8 mouse cellular contexts compared by ENCODE assay signal in genomic region chr4:62360088-62360804, GRCm38 (mm10). TPM values are rescaled to one million over a fixed set of nuclear protein-coding genes. Genes with fewer than 3 reads are reported as not detected.
DNase-seq lines count a peak whose midpoint lies in the region; ATAC-seq and TF ChIP-seq lines count a peak whose summit lies in the region.

Fkbp15 (minus strand) TSS chr4:62360548.
Slc31a1 (plus strand) TSS chr4:62360727.

- ATAC-seq in heart, embryonic 11.5 days (replicated peaks; ENCODE audit: insufficient number of reproducible peaks, low FRiP score, low TSS enrichment): peak; percentile 99
- peak; percentile 100 for ATAC-seq in kidney, embryonic 16.5 days (ENCODE audit: low FRiP score, low TSS enrichment)

- peaks cover 34% of the 10 kb centered on the region for H3K79me3 ChIP-seq in C2C12 (ENCODE audit: low read depth)

- no peaks in the 10 kb centered on the region for H3K9me3 ChIP-seq in erythroblast, embryonic 14.5 days (ENCODE audit: control insufficient read depth, low read length)
- H3K9me3 ChIP-seq in heart, embryonic 11.5 days (replicated peaks; ENCODE audit: control insufficient read depth, low read length): no peaks in the 10 kb centered on the region
- no peaks in the 10 kb centered on the region for H3K9me3 ChIP-seq in kidney, embryonic 16.5 days (ENCODE audit: low read length)

- no peak for TF ChIP-seq CTCF in C2C12 (IDR thresholded peaks at IDR 0.05; ENCODE audit: control insufficient read depth, insufficient read depth, insufficient read length)
- no peak for TF ChIP-seq CTCF in brain, embryonic 14.5 days (IDR thresholded peaks at IDR 0.05; ENCODE audit: borderline replicate concordance, extremely low read depth, insufficient read depth, insufficient read length)
- TF ChIP-seq CTCF in liver, adult 2 months (IDR thresholded peaks at IDR 0.05; ENCODE audit: low read depth, low read length): no peak

- H3K27me3 ChIP-seq in C2C12 (ENCODE audit: control insufficient read depth, insufficient read depth, insufficient read length): no peaks in the 10 kb centered on the region
- H3K27me3 ChIP-seq in erythroblast, embryonic 14.5 days (ENCODE audit: control insufficient read depth): no peaks in the 10 kb centered on the region
- no peaks in the 10 kb centered on the region for H3K27me3 ChIP-seq in heart, embryonic 11.5 days (ENCODE audit: control insufficient read depth, insufficient read depth, low read length)
- H3K27me3 ChIP-seq in kidney, embryonic 16.5 days (ENCODE audit: insufficient read depth, low read length): no peaks in the 10 kb centered on the region
- no peaks in the 10 kb centered on the region for H3K27me3 ChIP-seq in liver, adult 2 months (ENCODE audit: control insufficient read depth, insufficient read depth, low read length)
- H3K27me3 ChIP-seq in myocyte (ENCODE audit: control insufficient read depth, insufficient read depth, insufficient read length): no peaks in the 10 kb centered on the region
- H3K27me3 ChIP-seq in splenic B cell, adult 2 months (ENCODE audit: control insufficient read depth, insufficient read depth, low read length, poor library complexity, severe bottlenecking): no peaks in the 10 kb centered on the region

- no peaks in the 10 kb centered on the region for H3K36me3 ChIP-seq in C2C12 (ENCODE audit: control insufficient read depth, insufficient read depth)
- H3K36me3 ChIP-seq in erythroblast, embryonic 14.5 days (ENCODE audit: control insufficient read depth): peaks cover 22% of the 10 kb centered on the region
- H3K36me3 ChIP-seq in heart, embryonic 11.5 days (ENCODE audit: control insufficient read depth, insufficient read depth, low read length): no peaks in the 10 kb centered on the region
- H3K36me3 ChIP-seq in kidney, embryonic 16.5 days (ENCODE audit: insufficient read depth, low read length): 0 out of 2 replicates have a peak, but pooled peaks cover 3% of the 10 kb centered on the region
- H3K36me3 ChIP-seq in liver, adult 2 months (ENCODE audit: control insufficient read depth, insufficient read depth, low read length): peaks cover 4% of the 10 kb centered on the region; the same call in 1 of the 2 replicates
- H3K36me3 ChIP-seq in myocyte (ENCODE audit: control insufficient read depth, insufficient read depth): no peaks in the 10 kb centered on the region
- H3K36me3 ChIP-seq in splenic B cell, adult 2 months (ENCODE audit: control insufficient read depth, insufficient read depth, low read length, poor library complexity, severe bottlenecking): no peaks in the 10 kb centered on the region

- H3K4me3 ChIP-seq in C2C12 (ENCODE audit: insufficient read depth, poor library complexity, severe bottlenecking) (peak within 1 kb of the TSS; percentile 89), myocyte (peak within 1 kb of the TSS; percentile 98)
- H3K4me3 ChIP-seq in erythroblast, embryonic 14.5 days (replicated peaks): peak within 1 kb of the TSS; percentile 88
- peak within 1 kb of the TSS; percentile 77 for H3K4me3 ChIP-seq in heart, embryonic 11.5 days (ENCODE audit: low read depth, low read length)
- peak within 1 kb of the TSS; percentile 76 for H3K4me3 ChIP-seq in kidney, embryonic 16.5 days (ENCODE audit: low read length)
- H3K4me3 ChIP-seq in liver, adult 2 months (ENCODE audit: insufficient read depth, low read depth, low read length): peak within 1 kb of the TSS; percentile 86

- peak within 1 kb of the TSS; percentile 83 for H3K9ac ChIP-seq in heart, embryonic 11.5 days (ENCODE audit: low read depth, low read length)
- H3K9ac ChIP-seq in kidney, embryonic 16.5 days (replicated peaks; ENCODE audit: low read length): peak within 1 kb of the TSS; percentile 83
- H3K9ac ChIP-seq in liver, adult 2 months (ENCODE audit: low read depth, low read length): peak within 1 kb of the TSS; percentile 81

- TF ChIP-seq POLR2A in brain, embryonic 14.5 days (IDR thresholded peaks at IDR 0.05; ENCODE audit: borderline replicate concordance, extremely low read depth, insufficient read depth, insufficient read length, poor library complexity, severe bottlenecking): peak; percentile 62; the same call in 1 of the 2 replicates
- TF ChIP-seq POLR2A in liver, adult 2 months (IDR thresholded peaks at IDR 0.05; ENCODE audit: extremely low read depth, insufficient read depth, low read length): peak; percentile 97
- TF ChIP-seq POLR2A in myocyte (IDR thresholded peaks at IDR 0.05; ENCODE audit: insufficient read length, low read depth): peak; percentile 67

- WGBS in heart, embryonic 11.5 days (ENCODE audit: insufficient replicate concordance): 0% methylated on average over 51 of the region's 51 CpGs
- under 1% methylated on average over 51 of the region's 51 CpGs for WGBS in kidney, embryonic 16.5 days
- under 1% methylated on average over 51 of the region's 51 CpGs for WGBS in liver, adult 2 months

- H3K79me2 ChIP-seq in C2C12 (ENCODE audit: control insufficient read depth, insufficient read depth) (peaks cover 68% of the 10 kb centered on the region), myocyte (ENCODE audit: control insufficient read depth, insufficient read depth) (peaks cover 69% of the 10 kb centered on the region)
- H3K79me2 ChIP-seq in liver, adult 2 months (ENCODE audit: control insufficient read depth, insufficient read depth, low read length): peaks cover 19% of the 10 kb centered on the region; the same call in 1 of the 2 replicates

- H3K4me2 ChIP-seq in heart, embryonic 11.5 days: peak within 1 kb of the TSS; percentile 80
- peak within 1 kb of the TSS; percentile 87 for H3K4me2 ChIP-seq in kidney, embryonic 16.5 days (replicated peaks; ENCODE audit: low read depth, low read length)
- peak within 1 kb of the TSS; percentile 92 for H3K4me2 ChIP-seq in myocyte (ENCODE audit: low read depth)

- H3K27ac ChIP-seq in heart, embryonic 11.5 days (ENCODE audit: low read depth, low read length): peak within 1 kb of the TSS; percentile 73
- H3K27ac ChIP-seq in kidney, embryonic 16.5 days (ENCODE audit: low read length): peak within 1 kb of the TSS; percentile 70
- H3K27ac ChIP-seq in liver, adult 2 months (replicated peaks; ENCODE audit: insufficient read depth, low read depth, low read length): peak within 1 kb of the TSS; percentile 81

- peak within 1 kb of the TSS; percentile 84 for H3ac ChIP-seq in C2C12 (ENCODE audit: control insufficient read depth, insufficient read length, low read depth)
- peak within 1 kb of the TSS; percentile 83 for H3ac ChIP-seq in myocyte (ENCODE audit: control insufficient read depth, insufficient read length)

- DNase-seq in brain, embryonic 14.5 days (ENCODE audit: low read depth): peak; percentile 99
- peak; percentile 97 for DNase-seq in liver, adult 2 months (ENCODE audit: extremely low read depth, low read depth, low spot score)
- DNase-seq in splenic B cell, adult 2 months (ENCODE audit: low read depth, low spot score): peak; percentile 98

- peaks cover 38% of the 10 kb centered on the region for H3K4me1 ChIP-seq in erythroblast, embryonic 14.5 days (ENCODE audit: control insufficient read depth)
- H3K4me1 ChIP-seq in heart, embryonic 11.5 days (ENCODE audit: control insufficient read depth, insufficient read depth, low read length): peaks cover 6% of the 10 kb centered on the region
- H3K4me1 ChIP-seq in kidney, embryonic 16.5 days (ENCODE audit: insufficient read depth, low read length): peaks cover 24% of the 10 kb centered on the region
- peaks cover 8% of the 10 kb centered on the region; the same call in 1 of the 2 replicates for H3K4me1 ChIP-seq in liver, adult 2 months (ENCODE audit: control insufficient read depth, insufficient read depth, low read length)

TF ChIP-seq in C2C12, 6 proteins besides CTCF, POLR2A, EP300 and RAD21:
- TF ChIP-seq MAX (IDR thresholded peaks at IDR 0.05) (peak; percentile 67), USF1 (IDR thresholded peaks at IDR 0.05; ENCODE audit: low read depth) (no peak), CEBPB (IDR thresholded peaks at IDR 0.05; ENCODE audit: low read depth) (peak; percentile 47), FOSL1 (IDR thresholded peaks at IDR 0.05; ENCODE audit: insufficient read depth, low read length, poor library complexity, severe bottlenecking) (no peak), MYOG (IDR thresholded peaks at IDR 0.05; ENCODE audit: control insufficient read depth, extremely low read depth, insufficient read length) (no peak), MYOD1 (IDR thresholded peaks at IDR 0.05; ENCODE audit: control insufficient read depth, insufficient read length, low read depth) (no peak)

TF ChIP-seq in myocyte, 11 proteins besides CTCF, POLR2A, EP300 and RAD21 (continues in another document):
- TF ChIP-seq USF1 (IDR thresholded peaks at IDR 0.05; ENCODE audit: low read depth): no peak
- no peak for TF ChIP-seq MAX (IDR thresholded peaks at IDR 0.05; ENCODE audit: low read depth)
- peak; percentile 71 for TF ChIP-seq E2F4 (IDR thresholded peaks at IDR 0.05; ENCODE audit: insufficient read depth)
- peak; percentile 58 for TF ChIP-seq SRF (IDR thresholded peaks at IDR 0.05; ENCODE audit: control insufficient read depth, insufficient read length, low read depth)
- no peak for TF ChIP-seq MYOG (IDR thresholded peaks at IDR 0.05; ENCODE audit: control insufficient read depth in 1 of 3, insufficient read depth in 1 of 3, insufficient read length in 2 of 3, low read depth in 2 of 3)
- no peak for TF ChIP-seq MYOD1 (IDR thresholded peaks at IDR 0.05; ENCODE audit: control insufficient read depth in 1 of 3, insufficient read length in 2 of 3, low read depth in 2 of 3)
- TF ChIP-seq TCF12 (IDR thresholded peaks at IDR 0.05; ENCODE audit: insufficient read depth, poor library complexity, severe bottlenecking): no peak
- no peak for TF ChIP-seq CEBPB (IDR thresholded peaks at IDR 0.05; ENCODE audit: insufficient read depth, poor library complexity, severe bottlenecking)
- TF ChIP-seq TCF3 (IDR thresholded peaks at IDR 0.05; ENCODE audit: insufficient read length, low read depth): no peak

RNA-seq across cellular contexts. Expression of gene Fkbp15, which starts in this region (rescaled TPM):
- polyA plus RNA-seq in C2C12 (2012; fragmentation: generic; extraction: Trizol) (13.2 TPM), myocyte (2012; fragmentation: generic; extraction: Trizol) (18.4 TPM)
- polyA plus RNA-seq in brain, embryonic 14.5 days (2012; rRNA removed): 22.3 and 22.4 TPM in 2 replicates
- polyA plus RNA-seq in erythroblast, embryonic 14.5 days (2012): 1.4 TPM in 2 replicates
- polyA plus RNA-seq in heart, embryonic 11.5 days (2014; fragmentation: Nextera tagmentation; extraction: Ambion mirVana): 15.9 and 17.6 TPM in 2 replicates
- 26.2 and 29.2 TPM in 2 replicates for polyA plus RNA-seq in kidney, embryonic 16.5 days (2015; fragmentation: Nextera tagmentation; extraction: Ambion mirVana)
- 22.7 and 24.5 TPM in 2 replicates for total RNA-seq in liver, adult 2 months (2014; rRNA removed)
- 17.4 and 20.0 TPM in 2 replicates for polyA plus RNA-seq in liver, adult 2 months (2012; rRNA removed)

RNA-seq across cellular contexts. Expression of gene Slc31a1, which starts in this region (rescaled TPM):
- polyA plus RNA-seq in C2C12 (2012; fragmentation: generic; extraction: Trizol): 17.0 TPM
- 30.0 and 32.3 TPM in 2 replicates for polyA plus RNA-seq in brain, embryonic 14.5 days (2012; rRNA removed)
- polyA plus RNA-seq in erythroblast, embryonic 14.5 days (2012): 0.09 and 0.15 TPM in 2 replicates
- polyA plus RNA-seq in heart, embryonic 11.5 days (2014; fragmentation: Nextera tagmentation; extraction: Ambion mirVana): 39.0 and 48.7 TPM in 2 replicates
- 60.3 and 61.2 TPM in 2 replicates for polyA plus RNA-seq in kidney, embryonic 16.5 days (2015; fragmentation: Nextera tagmentation; extraction: Ambion mirVana)
- 88.4 and 91.4 TPM in 2 replicates for total RNA-seq in liver, adult 2 months (2014; rRNA removed)
- polyA plus RNA-seq in liver, adult 2 months (2012; rRNA removed): 75.3 and 81.5 TPM in 2 replicates
- 22.5 TPM for polyA plus RNA-seq in myocyte (2012; fragmentation: generic; extraction: Trizol)

Comparison
In these comparisons a context has a peak if more than half of its experiments do, and no peak if none do; other contexts are left out.
1. Peak in every context shown above with its lines: DNase-seq, ATAC-seq, H3K4me3 ChIP-seq and H3K27ac ChIP-seq.
2. RNA of gene Slc31a1 (polyA plus RNA-seq): 75.3 to 81.5 TPM in liver, adult 2 months, 60.3 to 61.2 TPM in kidney, embryonic 16.5 days, 39.0 to 48.7 TPM in heart, embryonic 11.5 days, 30.0 to 32.3 TPM in brain, embryonic 14.5 days, 22.5 TPM in myocyte (single experiment) and 17.0 TPM in C2C12 (single experiment); 0.09 to 0.15 TPM in erythroblast, embryonic 14.5 days; every median in the first group is over 10 times any median in the second.